Mouse (Mus musculus) adipocyte (in vitro differentiated cells): ENCODE results near the gene Hba-x.
"Not testable (repeated sequence)": the region's sequence is repeated elsewhere in the genome, so short reads cannot be mapped to it uniquely, and the experiment has no call there.

Experiments used
- DNase-seq: peaks from one replicate; pipeline ENCODE4 v3.0.0-alpha.2; 2016; ENCODE audit warnings: low spot score

The Hba-x gene

GRCm38 (mm10) chr11:32250880-32251763 lies 25.1 kb upstream of the Hba-x start:
- DNase-seq = no peak

- no peak for DNase-seq
Observed at GRCm38 (mm10) chr11:32253121-32253520, 23.1 kb upstream of the Hba-x start.

GRCm38 (mm10) chr11:32256146-32256545 lies 20.1 kb upstream of the Hba-x start:
- DNase-seq = no peak

- DNase-seq = no peak
Observed at GRCm38 (mm10) chr11:32256566-32256965, 19.6 kb upstream of the Hba-x start.

GRCm38 (mm10) chr11:32262674-32263415 lies 13.4 kb upstream of the Hba-x start:
- DNase-seq = peak; percentile 18

GRCm38 (mm10) chr11:32265117-32265738 lies 11.0 kb upstream of the Hba-x start:
- no peak for DNase-seq

- DNase-seq = no peak
Observed at GRCm38 (mm10) chr11:32266194-32266593, 10.0 kb upstream of the Hba-x start.

GRCm38 (mm10) chr11:32266776-32267175 lies 9.4 kb upstream of the Hba-x start:
- peak; percentile 11 for DNase-seq

- DNase-seq = peak; percentile 92
Observed at GRCm38 (mm10) chr11:32267188-32267884, 8.9 kb upstream of the Hba-x start, which contains the start of gene Nprl3. Gene Nprl3, minus strand, starts transcription at chr11:32267707.

- DNase-seq = no peak
Observed at GRCm38 (mm10) chr11:32267964-32268363, 8.2 kb upstream of the Hba-x start.

GRCm38 (mm10) chr11:32268952-32269351 lies 7.2 kb upstream of the Hba-x start:
- no peak for DNase-seq

- no peak for DNase-seq
Observed at GRCm38 (mm10) chr11:32271178-32271577, 5.0 kb upstream of the Hba-x start.

GRCm38 (mm10) chr11:32277736-32278457 lies 1.7 kb downstream of the Hba-x start:
- DNase-seq = no peak

GRCm38 (mm10) chr11:32278458-32278957 lies 2.3 kb downstream of the Hba-x start:
- DNase-seq = no peak

GRCm38 (mm10) chr11:32280646-32281045 lies 4.4 kb downstream of the Hba-x start:
- no peak for DNase-seq

- no peak for DNase-seq
Observed at GRCm38 (mm10) chr11:32281416-32282144, 5.4 kb downstream of the Hba-x start.

- not testable (repeated sequence) for DNase-seq
Observed at GRCm38 (mm10) chr11:32283091-32283777, 7.0 kb downstream of the Hba-x start, which contains the start of gene Hba-a1. Gene Hba-a1, plus strand, starts transcription at chr11:32283511.

GRCm38 (mm10) chr11:32284582-32284981 lies 8.4 kb downstream of the Hba-x start:
- DNase-seq = not testable (repeated sequence)

- no peak for DNase-seq
Observed at GRCm38 (mm10) chr11:32285031-32285775, 9.0 kb downstream of the Hba-x start.
